Mouse (Mus musculus) brain, adult 2 months (tissue): ENCODE results near the gene Themis2.

ENCODE experiments used
- DNase-seq: peaks from one replicate; pipeline ENCODE4 v3.0.0; 2011; ENCODE audit warnings: low read depth, low spot score

Gene Themis2

GRCm38 (mm10) chr4:132796196-132796886 lies at the start of gene Themis2:
TSS of gene Themis2 (minus strand) at chr4:132796387.
- DNase-seq: no peak

- DNase-seq: no peak
Observed at GRCm38 (mm10) chr4:132843705-132844071, 47.5 kb upstream of the Themis2 start.

DNA sequence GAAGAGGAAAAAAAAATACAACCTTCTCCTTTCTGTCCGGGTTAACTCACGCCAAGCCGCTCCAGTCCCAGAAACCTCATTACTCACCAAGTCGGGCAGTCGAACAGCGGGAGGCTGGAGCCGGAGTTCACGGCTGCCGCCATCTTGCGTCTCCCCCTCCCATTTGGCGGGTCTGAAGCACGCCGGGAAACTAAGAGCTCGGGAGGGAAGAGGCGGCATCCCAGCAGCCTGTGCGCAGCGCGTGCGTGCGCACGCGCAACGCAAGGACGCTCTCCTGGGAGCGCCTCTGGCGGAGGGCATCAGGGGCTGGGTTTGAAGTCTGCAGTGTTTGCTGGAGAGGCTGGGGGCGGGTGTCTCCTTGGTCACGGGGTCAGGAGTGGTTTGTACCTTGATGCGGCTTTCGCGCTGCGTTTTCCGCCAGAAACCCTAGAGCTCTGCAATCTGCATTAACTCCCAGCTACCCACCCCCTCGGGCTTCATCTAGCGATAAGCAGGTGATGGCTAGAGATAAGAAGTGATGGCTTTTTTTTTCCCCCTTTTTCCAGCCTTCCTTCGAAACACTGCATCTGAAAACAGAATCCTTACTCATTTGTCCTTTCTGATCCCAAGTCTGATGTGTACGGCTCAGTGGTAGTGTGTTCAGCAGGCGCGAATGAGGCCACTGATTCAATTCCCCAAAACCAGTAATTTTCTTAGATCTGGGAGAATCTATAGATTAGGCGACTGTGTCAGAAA lies 47.0 kb upstream of the Themis2 start, which contains the start of gene Ppp1r8:
Gene Ppp1r8 (minus strand): TSS at position 200 of the 735 bp plus-strand sequence.
- DNase-seq: peak; percentile 98

DNA sequence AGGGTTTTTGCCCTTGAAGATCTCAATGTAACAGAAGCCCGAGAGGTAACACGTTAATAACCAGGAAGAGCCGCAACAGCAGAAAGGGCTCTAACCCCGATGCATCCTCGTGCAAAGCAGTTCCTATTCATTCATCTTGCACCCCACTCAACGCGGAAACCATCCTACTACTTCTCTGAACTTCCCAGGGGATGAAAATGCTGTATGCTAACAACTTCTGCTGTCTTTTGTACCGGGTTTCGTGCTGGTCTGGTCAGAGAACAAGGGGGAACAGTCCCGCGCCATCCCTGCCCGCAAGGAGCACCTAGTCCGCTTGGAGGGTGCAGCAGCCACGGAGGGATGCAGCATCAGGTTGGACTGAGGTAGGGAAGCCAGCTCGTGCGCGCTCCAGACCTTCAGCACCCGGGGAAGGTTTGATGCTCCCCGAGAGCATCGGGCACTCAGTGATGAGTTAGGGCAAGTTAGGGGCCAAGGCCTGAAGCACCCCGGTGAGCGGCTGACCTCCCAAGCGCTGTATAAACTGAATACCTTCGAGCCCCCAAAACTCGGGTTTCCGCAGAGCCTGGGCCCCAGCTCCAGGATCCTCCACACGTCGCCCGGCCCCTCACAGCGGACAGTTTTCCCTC lies 46.2 kb upstream of the Themis2 start:
- peak; percentile 41 for DNase-seq

DNA sequence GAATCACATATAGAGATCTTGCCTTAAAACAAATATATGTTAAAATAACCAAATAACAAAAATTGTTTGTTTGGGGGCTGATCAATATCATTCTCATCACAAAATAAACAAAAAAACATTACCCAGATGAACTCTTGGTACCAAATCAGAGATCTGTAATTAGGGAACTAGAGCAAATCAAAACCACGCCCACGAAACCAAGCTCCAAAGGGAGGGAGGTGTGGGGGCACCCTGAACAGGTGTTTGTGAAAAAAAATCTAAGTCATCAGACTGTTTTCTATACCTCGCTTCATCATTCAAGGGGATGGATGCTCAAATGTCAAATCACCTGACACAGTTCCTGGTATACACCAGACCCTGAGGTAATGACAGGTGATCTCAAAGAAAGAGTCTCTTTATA lies 45.3 kb upstream of the Themis2 start:
- DNase-seq: no peak

- DNase-seq: peak; percentile 69
Observed at GRCm38 (mm10) chr4:132823614-132824366, 27.6 kb upstream of the Themis2 start.

- DNase-seq: no peak
Observed at GRCm38 (mm10) chr4:132818442-132818841, 22.3 kb upstream of the Themis2 start.

DNA sequence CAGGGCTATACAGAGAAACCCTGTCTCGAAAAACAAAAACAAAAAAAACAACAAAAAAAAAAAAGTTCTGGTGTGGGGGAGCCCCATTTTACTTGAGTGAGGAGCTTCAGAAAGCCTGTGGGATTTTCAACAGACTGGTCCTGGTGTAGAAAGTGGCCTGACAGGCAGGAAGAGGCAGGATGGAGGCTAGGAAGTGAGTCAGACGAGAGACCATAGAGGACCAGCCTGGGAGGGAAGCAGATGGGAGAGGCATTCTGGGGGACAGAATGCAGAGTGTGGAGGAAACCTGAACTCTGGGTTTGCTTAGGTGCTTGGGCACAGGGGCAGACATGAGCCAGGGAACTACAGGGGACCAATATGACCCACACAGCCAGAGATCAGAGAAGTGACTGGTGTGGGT lies 20.7 kb upstream of the Themis2 start:
- no peak for DNase-seq

GRCm38 (mm10) chr4:132816404-132816803 lies 20.2 kb upstream of the Themis2 start:
- DNase-seq: peak; percentile 18

DNA sequence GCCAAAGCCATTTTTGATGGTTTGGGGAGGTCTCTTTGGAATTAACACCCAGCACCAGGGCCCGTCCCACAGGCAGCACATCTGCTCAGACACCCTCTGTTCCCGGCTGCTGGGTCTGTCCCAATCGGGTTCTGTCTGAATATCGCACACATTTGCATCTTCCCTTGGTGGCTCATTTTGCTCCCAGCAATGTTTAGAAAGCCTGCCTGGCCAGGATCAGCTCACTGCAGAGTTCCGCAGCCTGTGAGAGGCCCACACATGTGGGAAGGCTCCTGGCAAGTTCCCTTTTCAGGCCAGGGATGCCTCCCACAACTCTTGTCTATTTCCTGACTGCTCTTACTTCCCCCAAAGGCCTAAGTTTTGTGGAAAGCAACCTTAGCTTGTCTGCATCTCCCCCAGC lies 13.4 kb upstream of the Themis2 start:
- DNase-seq: peak; percentile 85

DNA sequence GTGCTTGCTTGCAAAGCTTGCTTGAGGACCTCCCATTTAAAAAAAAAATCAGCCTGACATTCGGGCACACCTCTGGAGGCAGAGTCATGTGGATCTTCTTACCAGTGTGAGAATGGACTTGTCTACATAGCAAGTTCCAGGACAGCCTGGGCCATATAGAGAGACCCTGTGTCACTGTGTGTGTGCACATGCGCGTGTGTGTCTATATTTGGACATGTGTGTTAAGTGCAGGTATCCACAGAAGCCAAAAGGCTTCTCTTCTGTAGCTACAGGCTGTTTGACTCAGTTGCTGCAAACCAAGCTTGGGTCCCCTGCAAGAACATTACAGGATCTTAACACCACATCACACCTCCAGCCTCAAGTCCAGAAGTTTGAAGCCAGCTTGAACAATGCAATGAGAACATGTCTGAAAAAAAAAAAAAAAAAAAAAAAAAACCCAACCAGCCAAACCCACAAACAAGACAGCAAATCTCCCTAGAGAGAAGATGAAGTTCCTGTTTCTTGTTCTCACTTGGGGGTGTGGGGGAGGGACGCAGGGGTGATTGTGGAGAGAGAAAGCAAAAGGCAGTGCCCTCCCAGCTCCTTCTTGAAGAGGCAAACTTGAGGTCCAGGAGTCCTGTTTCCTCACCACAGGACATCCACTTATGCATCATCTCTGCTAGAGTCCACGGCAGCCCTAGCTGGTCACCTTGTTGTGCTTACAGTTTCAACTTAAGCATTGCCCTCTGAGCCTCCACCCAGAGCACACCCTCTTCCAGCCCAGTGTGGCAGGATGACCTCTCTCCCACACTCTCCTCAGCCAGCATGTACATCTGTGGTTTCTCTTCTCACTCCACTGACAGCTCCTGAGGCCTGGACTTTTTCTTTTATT lies 11.8 kb upstream of the Themis2 start:
- peak; percentile 15 for DNase-seq

DNA sequence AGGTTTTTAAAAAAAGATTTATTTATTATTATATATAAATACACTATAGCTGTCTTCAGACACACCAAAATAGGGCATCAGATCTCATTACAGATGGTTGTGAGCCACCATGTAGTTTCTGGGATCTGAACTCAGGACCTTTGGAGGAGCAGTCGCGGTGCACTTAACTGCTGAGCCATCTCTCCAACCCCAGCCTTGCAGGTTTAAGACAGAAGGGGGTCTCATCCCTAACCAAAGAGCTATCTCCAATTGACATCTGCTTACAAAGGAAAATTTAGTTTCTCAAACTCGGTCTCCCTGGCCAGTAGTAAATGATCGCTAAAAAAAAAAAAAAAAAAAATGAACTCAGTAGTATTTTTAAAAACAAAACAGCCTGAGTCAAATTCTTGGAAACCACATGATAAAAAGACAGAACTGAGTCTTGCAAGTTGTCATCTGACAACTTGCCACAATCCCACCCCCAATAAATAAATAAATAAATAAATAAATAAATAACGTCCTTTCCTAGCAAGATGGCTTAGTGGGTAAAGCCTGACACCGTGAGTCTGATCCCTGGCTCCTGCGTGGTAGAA lies 10.5 kb upstream of the Themis2 start:
- DNase-seq: no peak

GRCm38 (mm10) chr4:132805599-132806197 lies 9.5 kb upstream of the Themis2 start:
- no peak for DNase-seq

DNA sequence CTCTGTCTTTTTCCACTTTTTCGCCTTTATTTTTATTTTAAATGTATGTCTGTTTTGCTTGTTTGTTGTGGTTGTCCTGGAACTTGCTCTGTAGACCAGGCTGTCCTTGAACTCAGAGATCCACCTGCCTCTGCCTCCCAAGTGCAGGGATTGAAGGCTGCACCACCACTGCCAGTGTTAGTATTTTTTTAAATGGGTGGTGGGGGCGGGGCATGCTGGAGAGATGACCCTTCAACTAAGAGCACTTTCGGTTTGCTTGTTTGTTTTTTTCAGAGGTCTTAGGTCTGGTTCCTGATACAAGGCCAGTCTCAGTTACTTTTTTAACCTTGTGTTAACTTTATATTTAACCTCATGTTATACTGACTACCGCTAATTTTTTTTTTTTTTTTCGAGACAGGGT lies 9.0 kb upstream of the Themis2 start:
- no peak for DNase-seq

DNA sequence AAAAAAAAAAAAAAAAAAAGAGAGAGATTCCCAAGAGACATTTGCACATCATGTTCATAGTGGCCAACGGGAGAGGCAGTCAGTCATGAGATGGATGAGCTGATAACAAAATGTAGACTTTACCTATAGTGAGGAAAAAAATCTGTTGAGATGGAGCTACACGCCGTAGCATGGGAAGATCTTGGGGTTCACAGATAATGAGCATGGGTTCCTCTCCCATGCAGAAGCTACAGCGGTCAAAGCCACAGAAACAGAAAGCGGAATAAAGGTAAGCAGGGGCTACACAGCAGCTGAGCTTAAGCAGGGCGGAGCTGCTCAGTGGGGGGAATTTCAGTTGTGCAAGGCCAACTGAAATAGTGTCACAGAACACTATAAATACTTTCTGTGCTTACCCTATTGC lies 8.1 kb upstream of the Themis2 start:
- DNase-seq: peak; percentile 39

GRCm38 (mm10) chr4:132803876-132804275 lies 7.7 kb upstream of the Themis2 start:
- no peak for DNase-seq

GRCm38 (mm10) chr4:132803212-132803611 lies 7.0 kb upstream of the Themis2 start:
- no peak for DNase-seq

- DNase-seq: no peak
Observed at GRCm38 (mm10) chr4:132802171-132802637, 6.0 kb upstream of the Themis2 start.

DNA sequence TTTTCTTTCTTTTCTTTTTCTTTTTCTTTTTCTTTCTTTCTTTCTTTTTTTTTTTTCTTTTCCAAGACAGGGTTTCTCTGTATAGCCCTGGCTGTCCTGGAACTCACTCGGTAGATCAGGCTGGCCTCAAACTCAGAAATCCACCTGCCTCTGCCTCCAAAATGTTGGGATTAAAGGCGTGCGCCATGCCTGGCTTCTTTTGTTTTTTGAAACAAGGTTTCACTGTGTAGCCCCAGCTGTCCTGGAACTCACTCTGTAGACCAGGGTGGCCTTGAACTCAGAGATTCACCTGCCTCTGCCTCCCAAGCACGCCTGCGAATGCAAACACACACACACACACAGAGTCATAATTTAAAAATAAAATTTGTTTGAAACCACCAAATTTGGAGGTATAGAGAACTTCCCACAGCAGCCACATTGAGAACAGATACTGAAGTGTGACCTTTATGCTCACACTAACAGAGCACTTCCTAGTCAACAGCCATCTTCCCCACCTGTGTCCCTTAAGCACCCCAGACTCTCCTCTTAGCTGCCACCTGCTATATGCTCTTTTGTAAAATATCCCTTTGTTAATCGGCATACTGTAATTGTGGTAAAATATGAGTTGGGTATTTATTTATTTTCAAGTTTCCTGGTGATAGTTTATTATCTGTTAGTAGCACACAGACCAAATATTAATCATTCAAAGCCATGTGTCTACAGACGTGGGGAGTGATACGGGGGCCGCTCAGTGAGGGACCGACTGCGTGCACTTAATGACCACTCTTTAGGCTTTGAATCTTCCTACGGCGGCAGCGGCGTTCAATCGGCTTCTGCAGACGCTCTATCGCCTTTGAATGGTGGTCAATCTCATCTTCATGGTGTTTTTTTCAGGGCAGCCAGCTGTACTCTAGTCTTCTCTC lies 5.2 kb upstream of the Themis2 start:
- no peak for DNase-seq
